Mouse (Mus musculus) cortical plate, adult 2 months (tissue): Measurements from ENCODE around the gene 1700123O20Rik.

Experiments used
- CTCF ChIP-seq: fragments of 200-500 bp; IDR thresholded peaks from 2 replicates; pipeline ENCODE4 v1.5.1; 2011; ENCODE audit warnings: mild to moderate bottlenecking, control low read depth, low read length; ENCODE audit not compliant: insufficient read depth; ENCODE audit errors: extremely low read depth
- POLR2A ChIP-seq: fragments of 200-500 bp; IDR thresholded peaks from 2 replicates; pipeline ENCODE4 v1.6.1; 2011; ENCODE audit warnings: mild to moderate bottlenecking, low read length, control low read depth; ENCODE audit not compliant: insufficient read depth; ENCODE audit errors: extremely low read depth

DNA sequence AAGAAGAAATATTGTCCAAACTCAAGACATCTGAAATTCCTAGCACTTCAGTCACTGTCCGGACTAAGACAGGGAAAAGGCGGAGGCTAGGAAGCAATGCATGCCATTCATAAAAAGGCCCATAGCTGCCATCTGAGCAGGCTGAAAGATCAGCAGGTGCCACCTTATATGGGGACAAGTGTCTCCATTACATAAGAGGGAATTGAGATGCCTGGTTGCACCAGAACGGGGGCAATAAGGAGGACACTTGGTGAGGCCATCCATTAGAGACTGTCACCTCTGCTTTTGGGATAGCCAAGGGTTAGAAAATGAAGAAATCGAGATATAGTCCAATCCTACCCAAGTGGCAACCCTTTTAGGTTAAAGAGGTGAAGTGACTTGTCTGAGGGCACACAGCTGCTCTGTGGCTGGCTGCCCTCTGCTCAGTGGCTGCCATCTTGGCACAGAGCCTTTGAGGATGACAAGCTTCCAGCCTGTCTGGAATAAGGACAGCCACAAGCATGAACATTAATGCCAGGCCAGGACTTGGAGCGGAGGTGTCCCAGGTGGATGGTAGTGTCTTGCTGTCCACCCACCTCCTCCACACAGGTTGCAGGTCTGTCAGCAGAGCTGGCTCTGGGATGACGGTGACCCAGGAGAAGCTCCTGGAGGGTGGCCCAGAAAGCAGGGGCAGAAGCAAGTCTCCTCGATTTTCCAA lies 34.8 kb downstream of the 1700123O20Rik start:
- no peak for TF ChIP-seq CTCF
- no peak; the same call in 1 of the 2 replicates for TF ChIP-seq POLR2A
